Mouse (Mus musculus) mature B cell (primary cell): Measurements from ENCODE around the gene Crb3.

Experiments
- in situ Hi-C: fragments of 300-500 bp; cut with MboI; formaldehyde crosslinking; loops from 2 replicates; pipeline ENCODE4 v1.14.3; 2019

The Crb3 gene

DNA sequence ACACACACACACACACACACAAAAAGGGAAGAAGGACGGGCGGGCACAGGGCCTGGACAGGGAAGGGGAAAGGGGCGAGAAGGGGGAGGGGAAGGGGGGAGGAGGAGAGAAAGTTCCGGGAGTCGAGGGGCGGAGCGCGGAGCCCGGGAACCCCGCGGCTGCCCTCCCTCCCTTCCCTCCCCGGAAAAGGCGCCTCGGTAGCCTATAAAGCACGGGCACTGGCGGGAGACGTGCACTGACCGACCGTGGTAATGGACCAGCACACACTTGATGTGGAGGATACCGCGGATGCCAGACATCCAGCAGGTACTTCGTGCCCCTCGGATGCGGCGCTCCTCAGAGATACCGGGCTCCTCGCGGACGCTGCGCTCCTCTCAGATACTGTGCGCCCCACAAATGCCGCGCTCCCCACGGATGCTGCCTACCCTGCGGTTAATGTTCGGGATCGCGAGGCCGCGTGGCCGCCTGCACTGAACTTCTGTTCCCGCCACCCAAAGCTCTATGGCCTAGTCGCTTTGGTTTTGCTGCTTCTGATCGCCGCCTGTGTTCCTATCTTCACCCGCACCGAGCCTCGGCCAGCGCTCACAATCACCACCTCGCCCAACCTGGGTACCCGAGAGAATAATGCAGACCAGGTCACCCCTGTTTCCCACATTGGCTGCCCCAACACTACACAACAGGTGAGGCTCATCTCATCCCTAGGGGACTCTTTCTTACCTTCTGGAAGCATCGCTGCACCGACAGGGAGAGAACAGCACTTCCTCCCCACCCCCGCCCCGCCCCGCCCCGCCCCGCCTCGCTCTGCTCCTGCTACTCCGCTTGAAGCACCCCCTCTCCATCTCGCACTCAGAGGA lies 46.5 kb downstream of the Crb3 start, which contains the start of gene Tnfsf9:
TSS of gene Tnfsf9 (plus strand) at position 145 of the 854 bp plus-strand sequence.
- in situ Hi-C loops = no loop called here

DNA sequence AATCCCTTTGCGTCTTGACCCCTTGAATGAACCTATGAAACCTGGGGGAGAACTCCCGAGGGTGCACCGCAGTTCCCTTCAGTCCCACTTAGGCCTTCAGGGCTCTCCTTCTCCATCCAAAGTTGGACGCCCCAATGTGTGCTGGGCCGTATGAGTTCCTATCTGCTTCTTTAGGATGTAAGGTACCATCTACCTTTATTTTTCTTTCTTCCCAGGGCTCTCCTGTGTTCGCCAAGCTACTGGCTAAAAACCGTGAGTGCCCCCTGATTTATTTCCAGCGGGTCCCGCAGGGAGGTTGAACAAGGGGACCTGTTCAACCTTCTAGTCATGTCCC lies 47.1 kb downstream of the Crb3 start:
- in situ Hi-C loops = no loop called here

DNA sequence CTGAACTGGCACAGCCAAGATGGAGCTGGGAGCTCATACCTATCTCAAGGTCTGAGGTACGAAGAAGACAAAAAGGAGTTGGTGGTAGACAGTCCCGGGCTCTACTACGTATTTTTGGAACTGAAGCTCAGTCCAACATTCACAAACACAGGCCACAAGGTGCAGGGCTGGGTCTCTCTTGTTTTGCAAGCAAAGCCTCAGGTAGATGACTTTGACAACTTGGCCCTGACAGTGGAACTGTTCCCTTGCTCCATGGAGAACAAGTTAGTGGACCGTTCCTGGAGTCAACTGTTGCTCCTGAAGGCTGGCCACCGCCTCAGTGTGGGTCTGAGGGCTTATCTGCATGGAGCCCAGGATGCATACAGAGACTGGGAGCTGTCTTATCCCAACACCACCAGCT lies 48.2 kb downstream of the Crb3 start:
- in situ Hi-C loops = no loop called here

DNA sequence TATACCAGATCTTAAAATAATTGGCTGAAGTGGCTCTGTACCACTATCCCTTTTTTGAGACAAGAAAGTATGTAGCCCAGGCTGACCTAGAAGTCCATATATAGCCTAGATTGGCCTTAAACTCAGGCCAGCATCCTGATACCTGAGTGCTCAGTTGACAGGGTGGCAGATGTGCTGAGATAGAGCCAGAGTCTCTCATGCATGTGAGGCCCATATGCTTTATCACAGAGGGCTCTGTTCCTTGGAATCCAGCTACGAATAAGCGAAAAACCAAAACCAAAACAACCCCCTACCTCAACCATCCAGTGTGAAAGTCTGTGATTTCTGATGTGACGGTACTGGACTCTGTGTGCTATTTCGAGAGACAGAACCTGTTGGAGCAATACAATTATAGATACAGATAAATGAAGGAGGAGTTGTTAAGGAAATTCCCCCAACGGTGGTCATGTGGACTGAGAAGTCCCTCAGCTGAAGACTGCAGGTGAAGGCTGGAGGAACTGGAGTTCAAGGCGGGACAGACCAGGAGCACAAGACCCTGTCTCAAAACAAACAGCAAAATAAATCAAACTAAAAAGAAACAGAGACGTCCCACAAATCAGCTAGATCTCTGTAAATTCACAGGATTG lies 49.2 kb downstream of the Crb3 start:
- in situ Hi-C loops = no loop called here

DNA sequence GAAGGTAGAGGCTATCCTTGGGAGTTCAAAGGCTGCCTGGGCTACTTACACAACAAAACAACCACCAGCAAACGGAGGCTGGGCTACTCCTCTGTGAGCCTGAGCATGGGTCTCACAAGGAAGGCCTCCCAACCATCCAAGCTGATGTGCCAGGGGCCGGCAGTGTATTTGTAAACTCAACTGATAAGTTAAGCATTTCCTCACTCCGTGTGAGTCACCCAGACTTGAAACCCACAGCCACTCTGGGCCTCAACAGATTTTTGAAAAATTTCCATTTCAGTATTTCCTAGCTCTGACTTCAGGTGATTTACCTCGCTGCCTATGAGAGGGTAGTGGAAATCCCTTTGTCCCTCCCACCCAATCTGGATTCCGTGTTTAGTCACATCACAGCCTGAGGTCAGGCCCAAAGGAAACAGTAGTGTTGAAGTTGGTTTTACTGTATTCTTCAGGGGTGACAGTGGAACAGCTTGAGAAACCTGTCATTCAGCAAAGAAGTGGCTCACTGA lies 49.8 kb downstream of the Crb3 start:
- in situ Hi-C loops = no loop called here

DNA sequence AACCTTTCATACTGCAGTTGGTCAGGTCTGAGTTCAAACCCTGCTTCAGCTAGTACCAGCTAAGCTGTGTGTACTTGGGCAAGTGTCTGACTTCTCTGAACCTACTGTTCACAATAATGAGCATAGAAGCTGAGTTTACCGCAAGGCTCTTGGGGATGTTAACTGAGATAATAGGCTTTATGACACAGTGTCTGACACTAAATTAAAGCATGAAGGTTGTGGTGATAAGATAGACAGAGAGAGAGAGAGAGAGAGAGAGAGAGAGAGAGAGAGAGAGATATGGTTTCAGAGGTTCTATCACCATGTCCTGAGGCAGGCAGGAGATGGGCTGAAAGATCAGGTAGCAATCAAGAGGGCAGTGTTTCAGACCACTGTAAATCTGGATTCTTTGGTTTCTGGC lies 51.1 kb downstream of the Crb3 start:
- in situ Hi-C loops = no loop called here

DNA sequence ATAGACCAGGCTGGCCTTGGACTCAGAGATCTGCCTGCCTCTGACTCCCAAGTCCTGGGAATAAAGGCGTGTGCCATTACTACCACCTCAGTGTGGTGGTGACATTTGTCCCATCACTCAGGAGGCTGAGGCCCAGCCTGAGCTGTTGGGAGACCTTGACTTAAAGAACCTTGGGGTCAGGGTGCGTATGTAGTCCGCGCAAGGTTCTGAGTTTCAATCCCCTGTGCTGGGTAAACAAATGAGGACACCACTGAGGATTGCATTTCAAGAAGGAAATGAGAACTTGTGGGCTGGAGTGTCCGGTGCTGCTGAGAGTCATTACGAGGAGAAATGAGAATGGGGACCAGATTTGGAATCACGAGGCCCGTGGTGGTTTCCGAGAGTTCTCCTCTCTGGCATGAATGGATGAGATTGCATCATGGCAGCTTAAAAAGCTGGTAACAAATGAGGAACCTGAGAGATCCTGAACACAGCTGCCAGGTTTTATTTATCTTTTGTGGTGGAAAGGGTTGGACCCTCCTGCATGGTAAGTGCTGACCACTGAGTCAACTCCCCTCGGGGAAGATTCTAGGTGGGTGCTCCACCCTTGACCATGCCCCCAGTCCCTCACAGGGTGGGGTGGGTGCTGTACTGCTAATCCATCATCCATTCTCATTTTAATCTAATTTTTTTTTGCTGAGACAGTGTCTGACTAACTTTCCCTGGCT lies 54.0 kb downstream of the Crb3 start:
- in situ Hi-C loops = no loop called here
